Mouse (Mus musculus) limb, embryonic 14.5 days (tissue): ENCODE measurements around the gene Vps26a. TPM values are rescaled to one million over a fixed set of nuclear protein-coding genes. Genes with fewer than 3 reads are reported as not detected.

Experiments used
- ATAC-seq: fragments of 200-750 bp; cut with Nextera tagmentation; 2 replicates; pipeline ENCODE4 v1.8.0; 2017; ENCODE audit warnings: low read depth, moderate number of reproducible peaks, moderate TSS enrichment; ENCODE audit not compliant: low FRiP score
- DNase-seq: peaks from one replicate; pipeline ENCODE4 v3.0.0-alpha.2; 2015; ENCODE audit warnings: low spot score
- H3K27ac ChIP-seq: fragments of 300-500 bp; sonication (generic); replicated peaks from 2 replicates; pipeline ENCODE4 v1.5.1; 2014; ENCODE audit warnings: low read depth, mild to moderate bottlenecking, low read length, moderate library complexity, mixed read lengths
- H3K27me3 ChIP-seq: fragments of 300-500 bp; sonication (generic); 2 replicates; pipeline ENCODE4 v1.6.1; 2014; ENCODE audit warnings: low read length, mixed read lengths; ENCODE audit not compliant: control insufficient read depth, insufficient read depth
- H3K36me3 ChIP-seq: fragments of 300-500 bp; sonication (generic); 2 replicates; pipeline ENCODE4 v1.6.1; 2014; ENCODE audit warnings: mild to moderate bottlenecking, low read length, moderate library complexity, mixed read lengths; ENCODE audit not compliant: control insufficient read depth, insufficient read depth
- H3K4me1 ChIP-seq: fragments of 300-500 bp; sonication (generic); 2 replicates; pipeline ENCODE4 v1.6.1; 2014; ENCODE audit warnings: antibody characterized with exemption, low read length, mixed read lengths; ENCODE audit not compliant: control insufficient read depth, insufficient read depth
- H3K4me2 ChIP-seq: fragments of 300-500 bp; sonication (generic); replicated peaks from 2 replicates; pipeline ENCODE4 v1.6.1; 2014; ENCODE audit warnings: low read depth, mild to moderate bottlenecking, low read length, moderate library complexity; ENCODE audit not compliant: severe bottlenecking
- H3K4me3 ChIP-seq: fragments of 300-500 bp; sonication (generic); replicated peaks from 2 replicates; pipeline ENCODE4 v1.5.1; 2014; ENCODE audit warnings: low read length
- H3K9ac ChIP-seq: fragments of 300-500 bp; sonication (generic); 2 replicates; pipeline ENCODE4 v1.6.1; 2014; ENCODE audit warnings: mild to moderate bottlenecking, low read depth, low read length, moderate library complexity; ENCODE audit not compliant: severe bottlenecking
- H3K9me3 ChIP-seq: fragments of 300-500 bp; sonication (generic); 2 replicates; pipeline ENCODE4 v1.6.1; 2016; ENCODE audit warnings: low read length; ENCODE audit not compliant: control insufficient read depth
- POLR2A ChIP-seq: fragments of 200-500 bp; IDR thresholded peaks from 2 replicates; pipeline ENCODE4 v1.8.0; 2012; ENCODE audit warnings: inconsistent platforms, mild to moderate bottlenecking, moderate library complexity, borderline replicate concordance; ENCODE audit not compliant: insufficient read depth, insufficient read length; ENCODE audit errors: extremely low read depth
- WGBS: fragments of 180-500 bp; shearing (Covaris S2); extraction: QIAGEN DNeasy Blood & Tissue Kit; methylation state at CpG from one replicate; pipeline ENCODE4 v1.1.7; 2014; 5-methylcytosine and 5-hydroxymethylcytosine counted together
- polyA plus RNA-seq, 2 experiments: library from polyadenylated mRNA; depleted of rRNA in 1 of 2; stranded (reverse) in 1 of 2; unstranded in 1 of 2; fragments of >200 nt; fragmentation: Nextera tagmentation in 1 of 2; extraction: Ambion mirVana in 1 of 2; gene quantifications; 2 replicates each; pipeline versions ENCODE4 v1.2.1 to v1.2.3; 2012 to 2014

Gene Vps26a
- polyA plus RNA-seq, 2 experiments = 29.2 to 67.1 TPM

DNA sequence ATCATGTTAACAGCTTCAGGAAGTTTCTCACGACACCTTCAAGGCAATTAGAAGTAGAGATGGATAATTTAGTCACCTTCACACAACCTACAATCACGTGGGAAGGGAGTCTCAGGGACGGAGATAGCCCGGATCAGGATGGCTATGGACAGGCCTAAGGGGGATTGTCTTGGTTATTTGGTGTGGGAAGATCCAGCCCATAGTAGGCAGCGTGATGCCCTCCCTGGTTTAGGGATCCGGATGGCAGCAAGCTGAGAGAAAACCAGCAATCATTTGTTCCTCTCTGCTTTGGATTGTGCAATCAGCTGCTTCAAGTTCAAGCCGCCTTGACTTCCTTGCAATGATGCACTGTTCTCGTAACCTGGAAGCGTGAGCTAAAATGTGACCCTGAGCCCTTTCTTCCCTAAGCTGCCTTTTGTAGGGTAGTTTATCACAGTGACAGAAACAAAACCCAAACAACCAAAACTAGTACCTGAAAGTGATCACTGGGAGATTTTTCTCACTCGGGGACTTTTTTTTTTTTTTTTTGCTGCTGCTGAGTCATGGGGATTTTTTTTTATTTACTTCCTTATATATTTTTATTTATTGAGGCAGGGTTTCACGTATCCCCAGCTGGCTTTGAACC lies 22.5 kb upstream of the Vps26a start:
- TF ChIP-seq POLR2A = no peak
- ATAC-seq = no peak
- Histone ChIP-seq H3K9me3 (no peaks in the 10 kb centered on the region), H3K4me3 (no peak overlapping the region), H3K9ac (no peak overlapping the region), H3K27ac (no peak overlapping the region), H3K36me3 (no peaks in the 10 kb centered on the region), H3K4me1 (no peaks in the 10 kb centered on the region), H3K4me2 (no peak overlapping the region), H3K27me3 (no peaks in the 10 kb centered on the region)
- DNase-seq = no peak
- WGBS = 63% methylated on average over 11 of the region's 11 CpGs

DNA sequence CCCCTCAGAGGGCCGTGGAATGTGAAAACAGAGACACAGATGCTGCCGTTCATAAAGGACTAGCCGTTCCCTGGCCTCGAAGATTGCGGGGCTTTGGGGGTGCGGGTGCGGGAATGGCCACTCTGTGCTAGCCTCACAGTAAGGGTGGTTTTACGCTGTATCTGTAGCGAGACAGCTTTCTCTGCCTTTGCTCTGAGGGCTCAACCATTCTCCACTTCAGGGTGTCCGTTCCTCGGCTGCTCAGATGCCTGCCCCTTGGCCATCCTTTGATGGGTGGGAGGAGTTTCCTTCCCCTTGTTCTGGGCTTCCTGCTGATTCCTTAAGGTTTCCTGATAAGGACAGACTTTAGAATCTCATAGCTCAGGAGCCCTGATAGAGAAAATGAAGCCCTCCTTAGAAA lies 21.9 kb upstream of the Vps26a start:
- Histone ChIP-seq H3K4me2 (peak overlapping the region; percentile 48), H3K9ac (peak overlapping the region; percentile 32; the same call in 1 of the 2 replicates), H3K9me3 (no peaks in the 10 kb centered on the region), H3K4me3 (peak overlapping the region; percentile 24), H3K36me3 (no peaks in the 10 kb centered on the region), H3K27ac (no peak overlapping the region), H3K27me3 (no peaks in the 10 kb centered on the region), H3K4me1 (no peaks in the 10 kb centered on the region)
- DNase-seq (no peak), ATAC-seq (no peak)
- 9% methylated on average over 11 of the region's 11 CpGs for WGBS
- no peak for TF ChIP-seq POLR2A

DNA sequence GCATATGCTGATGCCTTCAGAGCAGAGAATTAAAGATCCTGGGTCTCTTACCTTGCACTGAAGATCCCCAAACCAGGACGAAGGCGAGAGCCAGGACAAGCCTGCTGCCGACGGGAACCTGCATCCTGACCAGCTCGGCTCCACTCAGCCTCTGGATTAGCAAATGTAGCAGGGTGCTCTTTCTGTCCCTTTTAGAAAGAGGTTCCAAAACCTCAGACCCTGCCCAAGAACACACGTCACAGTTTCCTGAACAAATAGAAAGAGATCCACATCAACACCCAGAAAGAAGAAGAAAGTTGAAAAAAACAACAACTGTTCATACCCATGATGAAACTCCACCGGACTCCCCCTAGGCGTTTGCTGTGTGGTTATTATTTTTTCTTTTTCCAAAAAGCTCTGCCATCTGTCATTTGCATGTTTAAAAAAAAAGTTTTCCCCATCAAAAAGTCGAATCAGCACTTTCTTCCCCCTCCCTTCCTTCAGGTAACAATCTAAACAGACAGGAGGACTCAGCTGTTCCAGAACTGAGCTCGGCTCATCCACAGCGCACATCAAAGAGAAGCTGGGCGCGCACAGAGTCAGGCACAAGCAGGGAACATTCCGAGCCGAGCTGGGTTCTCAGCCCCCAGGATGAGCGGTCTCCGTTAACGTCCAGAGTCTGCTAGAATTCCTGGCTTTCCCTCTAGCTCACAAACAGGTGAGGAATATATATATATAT lies 21.1 kb upstream of the Vps26a start:
- DNase-seq = no peak
- no peak for TF ChIP-seq POLR2A
- Histone ChIP-seq H3K4me1 (no peaks in the 10 kb centered on the region), H3K27me3 (no peaks in the 10 kb centered on the region), H3K9me3 (no peaks in the 10 kb centered on the region), H3K4me2 (peak overlapping the region; percentile 48), H3K27ac (no peak overlapping the region), H3K36me3 (no peaks in the 10 kb centered on the region), H3K9ac (peak overlapping the region; percentile 32; the same call in 1 of the 2 replicates), H3K4me3 (peak overlapping the region; percentile 24)
- WGBS = 12% methylated on average over 18 of the region's 18 CpGs
- no peak for ATAC-seq

DNA sequence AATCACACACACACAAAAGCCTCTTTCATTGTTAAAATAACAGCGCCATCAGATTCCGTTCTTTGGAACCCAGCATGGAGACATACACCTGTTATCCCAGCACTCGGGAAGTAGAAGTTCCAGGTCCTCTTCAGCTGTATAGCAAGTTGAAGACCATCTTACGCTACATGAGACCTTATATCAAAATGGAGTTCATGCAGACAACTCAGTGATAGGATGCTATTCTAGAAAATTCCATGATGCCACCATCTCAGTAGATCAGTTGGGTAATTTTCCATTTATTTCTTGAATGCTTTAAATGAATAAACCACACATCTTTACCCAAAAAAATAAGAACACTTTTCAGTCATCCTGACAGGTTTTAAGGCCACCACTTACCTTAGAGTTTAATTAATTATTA lies 20.5 kb upstream of the Vps26a start:
- H3K9ac ChIP-seq = no peak overlapping the region

DNA sequence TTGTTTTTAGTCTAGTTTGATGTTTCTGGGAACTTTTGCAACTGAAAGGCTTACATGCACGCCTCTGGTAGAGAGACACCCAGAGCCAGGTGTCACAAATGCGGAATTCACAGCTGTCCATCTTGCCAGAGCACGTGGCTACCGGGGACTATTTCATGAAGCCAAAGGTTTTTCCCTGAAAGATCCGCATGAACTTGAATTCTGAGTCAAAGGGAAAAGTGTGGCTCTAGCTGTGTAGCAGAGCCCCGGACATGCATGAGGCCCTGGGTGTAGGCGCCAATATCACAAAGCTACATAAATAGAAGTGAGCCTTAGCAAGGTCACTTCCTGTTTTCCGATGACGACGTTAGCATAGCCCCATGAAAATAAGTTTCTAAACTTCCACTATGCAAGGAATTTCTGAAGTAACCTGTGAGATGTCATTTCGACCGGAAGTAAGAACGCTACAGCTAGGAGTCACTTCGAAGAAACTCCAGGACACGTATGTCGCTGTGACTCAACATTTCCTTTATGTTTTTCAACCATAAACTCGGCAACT lies 19.5 kb upstream of the Vps26a start:
- Histone ChIP-seq H3K9ac (no peak overlapping the region), H3K27ac (no peak overlapping the region), H3K9me3 (no peaks in the 10 kb centered on the region), H3K4me1 (no peaks in the 10 kb centered on the region), H3K36me3 (no peaks in the 10 kb centered on the region), H3K27me3 (no peaks in the 10 kb centered on the region), H3K4me2 (no peak overlapping the region), H3K4me3 (no peak overlapping the region)
- WGBS = 80% methylated on average over 17 of the region's 17 CpGs
- TF ChIP-seq POLR2A = no peak
- ATAC-seq = no peak
- DNase-seq = no peak

More for the DNA sequence above, 20.5 kb upstream of the Vps26a start:
- DNase-seq (no peak), ATAC-seq (no peak)
- no peaks in the 10 kb centered on the region for H3K27me3 ChIP-seq
- no peak overlapping the region for H3K27ac ChIP-seq
- no peaks in the 10 kb centered on the region for H3K36me3 ChIP-seq
- no peaks in the 10 kb centered on the region for H3K9me3 ChIP-seq
- TF ChIP-seq POLR2A = no peak
- no peaks in the 10 kb centered on the region for H3K4me1 ChIP-seq
- H3K4me2 ChIP-seq = no peak overlapping the region
- 88% methylated on average over 4 of the region's 4 CpGs for WGBS
- H3K4me3 ChIP-seq = no peak overlapping the region
